Mouse (Mus musculus): ENCODE results near the gene Esrrb.

DNA sequence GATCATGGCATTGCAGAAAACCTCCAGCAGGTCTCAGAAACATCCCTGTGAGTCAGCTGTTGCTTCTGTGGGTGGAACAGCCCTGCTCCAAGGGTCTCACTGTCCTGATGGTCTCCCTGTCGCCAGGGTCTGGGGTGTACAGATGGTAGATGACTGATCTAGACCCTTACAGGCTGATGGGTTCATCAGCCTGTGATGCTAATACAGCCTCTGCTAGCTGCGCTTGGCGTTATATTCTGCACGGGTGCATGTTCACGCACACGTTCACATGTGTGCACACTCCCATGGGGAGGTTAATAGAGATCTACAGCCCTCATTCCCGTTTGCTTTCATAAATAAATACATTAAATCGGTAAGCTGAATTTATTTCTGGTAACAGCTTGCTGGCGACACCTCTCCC is 30.2 kb upstream of the Esrrb start:
- no peak for TF ChIP-seq CTCF (IDR thresholded peaks at IDR 0.05; ENCODE audit: extremely low read depth, insufficient read length, insufficient replicate concordance, low read depth, low read length)
- no peak for TF ChIP-seq POLR2A (IDR thresholded peaks at IDR 0.05; ENCODE audit: low read depth, low read length)

All from small intestine, adult 2 months (tissue).